Mouse (Mus musculus) kidney, embryonic 14.5 days (tissue): ENCODE results near the gene Nudt8. TPM values are rescaled to one million over a fixed set of nuclear protein-coding genes. Genes with fewer than 3 reads are reported as not detected.
"Not testable (repeated sequence)": the region's sequence is repeated elsewhere in the genome, so short reads cannot be mapped to it uniquely, and the experiment has no call there.

Experiments used
- ATAC-seq: fragments of 200-750 bp; cut with Nextera tagmentation; 2 replicates; pipeline ENCODE4 v1.8.0; 2017; ENCODE audit warnings: moderate number of reproducible peaks, mild to moderate bottlenecking, moderate TSS enrichment, moderate library complexity; ENCODE audit not compliant: low FRiP score, low TSS enrichment
- H3K27ac ChIP-seq: fragments of 300-500 bp; sonication (generic); 2 replicates; pipeline ENCODE4 v1.5.1; 2014; ENCODE audit warnings: low read depth, mild to moderate bottlenecking, low read length, moderate library complexity, mixed read lengths
- H3K27me3 ChIP-seq: fragments of 300-500 bp; sonication (generic); 2 replicates; pipeline ENCODE4 v1.6.1; 2014; ENCODE audit warnings: mild to moderate bottlenecking, low read length; ENCODE audit not compliant: control insufficient read depth, insufficient read depth
- H3K36me3 ChIP-seq: fragments of 300-500 bp; sonication (generic); 2 replicates; pipeline ENCODE4 v1.6.1; 2014; ENCODE audit warnings: low read length, mixed read lengths; ENCODE audit not compliant: control insufficient read depth, insufficient read depth
- H3K4me1 ChIP-seq: fragments of 300-500 bp; sonication (generic); 2 replicates; pipeline ENCODE4 v1.6.1; 2014; ENCODE audit warnings: low read length, mixed read lengths; ENCODE audit not compliant: control insufficient read depth, insufficient read depth
- H3K4me2 ChIP-seq: fragments of 300-500 bp; sonication (generic); replicated peaks from 2 replicates; pipeline ENCODE4 v1.6.1; 2014; ENCODE audit warnings: low read depth, mild to moderate bottlenecking, low read length
- H3K4me3 ChIP-seq: fragments of 300-500 bp; sonication (generic); 2 replicates; pipeline ENCODE4 v1.5.1; 2014; ENCODE audit warnings: mild to moderate bottlenecking, low read length
- H3K9ac ChIP-seq: fragments of 300-500 bp; sonication (generic); 2 replicates; pipeline ENCODE4 v1.6.1; 2014; ENCODE audit warnings: low read depth, mild to moderate bottlenecking, low read length, moderate library complexity
- H3K9me3 ChIP-seq: fragments of 300-500 bp; sonication (generic); 2 replicates; pipeline ENCODE4 v1.6.1; 2016; ENCODE audit warnings: low read length; ENCODE audit not compliant: control insufficient read depth
- WGBS: fragments of 180-500 bp; shearing (Covaris S2); extraction: QIAGEN DNeasy Blood & Tissue Kit; methylation state at CpG from one replicate; pipeline ENCODE4 v1.1.7; 2014; 5-methylcytosine and 5-hydroxymethylcytosine counted together
- polyA plus RNA-seq: library from polyadenylated mRNA; unstranded; fragments of >200 nt; fragmentation: Nextera tagmentation; extraction: Ambion mirVana; gene quantifications from 2 replicates; pipeline ENCODE4 v1.2.1, GENCODE M21; 2014

Nudt8 gene
- polyA plus RNA-seq, 1 experiment from 2014 or later, result 37.6 TPM

- H3K4me3 ChIP-seq, result peak overlapping the region; percentile 7; the same call in 1 of the 2 replicates
- H3K9me3 ChIP-seq, result no peaks in the 10 kb centered on the region
- ATAC-seq, result no peak
- no peak overlapping the region for H3K27ac ChIP-seq
- H3K36me3 ChIP-seq, result no peaks in the 10 kb centered on the region; the same call in 1 of the 2 replicates
- H3K9ac ChIP-seq, result no peak overlapping the region
- H3K4me1 ChIP-seq, result peaks cover 14% of the 10 kb centered on the region
- peak overlapping the region; percentile 33 for H3K4me2 ChIP-seq
- WGBS, result 62% methylated on average over 12 of the region's 12 CpGs
- no peaks in the 10 kb centered on the region for H3K27me3 ChIP-seq
Measured at GRCm38 (mm10) chr19:4036327-4037045, 36.1 kb downstream of the Nudt8 start.

- Histone ChIP-seq H3K4me1 (peaks cover 14% of the 10 kb centered on the region), H3K9ac (peak overlapping the region; percentile 74), H3K4me2 (peak overlapping the region; percentile 70), H3K27ac (peak overlapping the region; percentile 73; the same call in 1 of the 2 replicates), H3K4me3 (peak overlapping the region; percentile 56)
- H3K36me3 ChIP-seq, H3K9me3 ChIP-seq, H3K27me3 ChIP-seq: not testable (repeated sequence)
- WGBS, result 20% methylated on average over 7 of the region's 8 CpGs
- ATAC-seq, result peak; percentile 7; the same call in 1 of the 2 replicates
Measured at GRCm38 (mm10) chr19:4037154-4037787, 36.9 kb downstream of the Nudt8 start.

GRCm38 (mm10) chr19:4037788-4038232, 37.4 kb downstream of the Nudt8 start, which contains the start of gene Gstp1:
Gstp1 (minus strand) TSS chr19:4037985.
- no peaks in the 10 kb centered on the region; the same call in 1 of the 2 replicates for H3K36me3 ChIP-seq
- ATAC-seq, result peak; percentile 89
- H3K4me3 ChIP-seq, result peak within 1 kb of the TSS; percentile 56
- H3K4me2 ChIP-seq, result peak within 1 kb of the TSS; percentile 70
- no peaks in the 10 kb centered on the region for H3K9me3 ChIP-seq
- peaks cover 14% of the 10 kb centered on the region for H3K4me1 ChIP-seq
- H3K27ac ChIP-seq, result peak within 1 kb of the TSS; percentile 73; the same call in 1 of the 2 replicates
- peak within 1 kb of the TSS; percentile 74 for H3K9ac ChIP-seq
- 0% methylated on average over 26 of the region's 26 CpGs for WGBS
- H3K27me3 ChIP-seq, result no peaks in the 10 kb centered on the region

DNA sequence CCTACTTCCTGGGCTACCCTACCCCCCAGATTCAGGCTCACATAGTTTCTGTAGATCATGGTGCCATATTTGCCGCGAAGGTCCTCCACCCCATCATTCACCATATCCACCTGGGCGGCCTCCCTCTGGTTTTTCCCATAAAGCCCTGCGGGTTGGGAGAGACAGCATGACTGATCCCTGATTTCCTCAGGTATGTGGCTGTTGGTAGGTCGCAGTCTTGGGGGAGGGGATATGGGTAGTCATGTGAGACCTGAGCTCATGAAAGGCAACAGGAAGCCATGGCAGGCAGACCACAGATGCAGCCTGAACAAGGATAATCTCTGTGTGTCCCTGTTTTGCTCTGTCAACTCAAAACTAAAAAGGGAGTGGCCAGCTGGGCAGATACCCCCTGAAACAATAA, 40.6 kb downstream of the Nudt8 start:
- not testable (repeated sequence) for H3K4me2 ChIP-seq, H3K27ac ChIP-seq, H3K9me3 ChIP-seq, H3K36me3 ChIP-seq, H3K27me3 ChIP-seq, ATAC-seq, H3K4me3 ChIP-seq, H3K9ac ChIP-seq
- 80% methylated on average over 5 of the region's 5 CpGs for WGBS
- peaks cover 14% of the 10 kb centered on the region for H3K4me1 ChIP-seq

DNA sequence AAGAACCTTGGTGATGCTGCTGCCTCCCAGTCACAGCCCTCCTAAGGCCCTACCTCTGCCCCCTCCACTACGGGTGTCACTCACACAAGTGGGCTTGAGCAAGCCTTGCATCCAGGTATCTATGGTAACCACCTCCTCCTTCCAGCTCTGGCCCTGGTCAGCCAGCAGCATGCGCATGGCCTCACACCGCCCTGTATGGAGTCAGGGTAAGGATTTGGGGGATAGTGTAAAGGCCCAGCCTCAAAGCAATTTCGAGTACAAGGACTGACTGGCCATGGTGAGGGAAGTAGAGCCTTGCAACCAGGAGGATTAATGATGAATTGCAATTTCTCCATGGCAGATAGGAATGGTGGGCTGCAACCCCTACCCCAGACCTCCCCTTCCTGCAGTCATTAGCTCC, 41.1 kb downstream of the Nudt8 start:
- 85% methylated on average over 3 of the region's 4 CpGs for WGBS
- H3K36me3 ChIP-seq, H3K4me3 ChIP-seq, H3K4me1 ChIP-seq, H3K27ac ChIP-seq, ATAC-seq, H3K4me2 ChIP-seq, H3K9ac ChIP-seq, H3K9me3 ChIP-seq, H3K27me3 ChIP-seq: not testable (repeated sequence)

DNA sequence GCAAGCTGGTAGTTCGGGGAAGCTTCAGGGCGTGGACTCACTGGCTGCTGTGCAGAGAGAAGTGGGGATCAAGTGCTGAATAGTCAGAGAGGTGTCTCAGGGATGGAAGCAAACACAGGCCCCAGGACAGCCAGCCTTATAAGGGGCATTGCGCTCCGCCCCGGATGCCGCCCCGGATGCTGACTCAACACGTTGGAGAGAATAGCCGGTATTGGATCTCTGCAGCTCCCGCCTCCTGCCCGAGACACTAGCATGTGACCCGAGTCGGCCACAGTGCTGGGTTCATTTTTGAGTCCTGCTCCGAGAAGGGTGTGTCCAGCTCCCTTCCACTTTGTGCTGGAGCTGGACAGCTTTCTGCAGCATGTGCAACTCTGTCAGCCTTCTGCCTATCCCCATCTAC, 41.7 kb downstream of the Nudt8 start:
- Histone ChIP-seq H3K36me3 (no peaks in the 10 kb centered on the region), H3K9ac (no peak overlapping the region), H3K4me2 (no peak overlapping the region), H3K4me1 (peaks cover 5% of the 10 kb centered on the region; the same call in 1 of the 2 replicates), H3K4me3 (no peak overlapping the region), H3K27ac (no peak overlapping the region), H3K27me3 (no peaks in the 10 kb centered on the region), H3K9me3 (no peaks in the 10 kb centered on the region)
- no peak for ATAC-seq
- WGBS, result 69% methylated on average over 14 of the region's 14 CpGs

DNA sequence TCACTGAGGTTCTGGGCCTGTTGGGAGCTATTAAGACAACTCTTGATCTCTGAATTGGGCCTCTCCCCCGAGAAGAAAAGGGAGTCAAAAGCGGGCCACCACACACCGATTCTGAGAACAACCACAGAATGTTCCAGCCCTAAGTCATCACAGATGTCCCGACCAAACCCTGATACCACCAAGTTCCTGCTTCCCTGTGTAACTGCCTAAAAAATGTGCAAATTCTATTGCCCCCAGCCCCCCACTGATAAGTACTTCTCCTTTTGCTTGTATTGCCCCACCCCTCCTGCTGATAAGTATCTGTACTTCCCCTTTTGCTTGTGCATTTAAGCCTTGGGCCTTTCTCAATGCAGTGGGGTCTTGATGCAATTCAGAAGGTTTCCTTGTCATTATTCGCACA, 43.7 kb downstream of the Nudt8 start:
- H3K27me3 ChIP-seq, H3K4me2 ChIP-seq, H3K36me3 ChIP-seq, ATAC-seq, H3K4me1 ChIP-seq, H3K4me3 ChIP-seq, H3K9me3 ChIP-seq, H3K9ac ChIP-seq, H3K27ac ChIP-seq: not testable (repeated sequence)
- WGBS, result 91% methylated on average over 5 of the region's 5 CpGs

- no peak for ATAC-seq
- H3K4me2 ChIP-seq, result no peak within 1 kb of the TSS
- WGBS, result 58% methylated on average over 16 of the region's 16 CpGs
Measured at GRCm38 (mm10) chr19:4045966-4046865, 45.8 kb downstream of the Nudt8 start, which contains the start of gene Gstp2. Gstp2 (minus strand) TSS chr19:4046023.

More at GRCm38 (mm10) chr19:4045966-4046865, 45.8 kb downstream of the Nudt8 start, which contains the start of gene Gstp2:
- H3K27me3 ChIP-seq, result no peaks in the 10 kb centered on the region
- H3K36me3 ChIP-seq, result no peaks in the 10 kb centered on the region
- no peaks in the 10 kb centered on the region for H3K9me3 ChIP-seq
- H3K4me3 ChIP-seq, result no peak within 1 kb of the TSS
- H3K4me1 ChIP-seq, result no peaks in the 10 kb centered on the region
- H3K27ac ChIP-seq, result no peak within 1 kb of the TSS
- H3K9ac ChIP-seq, result no peak within 1 kb of the TSS
